Mouse (Mus musculus) brain, embryonic 14.5 days (tissue): ENCODE results near the gene Iscu.

ENCODE experiments used
- CTCF ChIP-seq: fragments of 200-500 bp; IDR thresholded peaks from 2 replicates; pipeline ENCODE4 v1.5.1; 2012; ENCODE audit warnings: inconsistent platforms, mild to moderate bottlenecking, moderate library complexity, borderline replicate concordance; ENCODE audit not compliant: insufficient read depth, insufficient read length; ENCODE audit errors: extremely low read depth
- POLR2A ChIP-seq: fragments of 200-500 bp; IDR thresholded peaks from 2 replicates; pipeline ENCODE4 v1.6.1; 2012; ENCODE audit warnings: mild to moderate bottlenecking, inconsistent platforms, borderline replicate concordance; ENCODE audit not compliant: poor library complexity, insufficient read depth, insufficient read length, severe bottlenecking; ENCODE audit errors: extremely low read depth

GRCm38 (mm10) chr5:113810111-113810510, 37.6 kb downstream of the Iscu start:
- no peak for TF ChIP-seq CTCF
- TF ChIP-seq POLR2A = no peak
